Mouse (Mus musculus): ENCODE measurements around the gene Ncoa4.
"Not testable (repeated sequence)": the region's sequence is repeated elsewhere in the genome, so short reads cannot be mapped to it uniquely, and the experiment has no call there.

The Ncoa4 gene

DNA sequence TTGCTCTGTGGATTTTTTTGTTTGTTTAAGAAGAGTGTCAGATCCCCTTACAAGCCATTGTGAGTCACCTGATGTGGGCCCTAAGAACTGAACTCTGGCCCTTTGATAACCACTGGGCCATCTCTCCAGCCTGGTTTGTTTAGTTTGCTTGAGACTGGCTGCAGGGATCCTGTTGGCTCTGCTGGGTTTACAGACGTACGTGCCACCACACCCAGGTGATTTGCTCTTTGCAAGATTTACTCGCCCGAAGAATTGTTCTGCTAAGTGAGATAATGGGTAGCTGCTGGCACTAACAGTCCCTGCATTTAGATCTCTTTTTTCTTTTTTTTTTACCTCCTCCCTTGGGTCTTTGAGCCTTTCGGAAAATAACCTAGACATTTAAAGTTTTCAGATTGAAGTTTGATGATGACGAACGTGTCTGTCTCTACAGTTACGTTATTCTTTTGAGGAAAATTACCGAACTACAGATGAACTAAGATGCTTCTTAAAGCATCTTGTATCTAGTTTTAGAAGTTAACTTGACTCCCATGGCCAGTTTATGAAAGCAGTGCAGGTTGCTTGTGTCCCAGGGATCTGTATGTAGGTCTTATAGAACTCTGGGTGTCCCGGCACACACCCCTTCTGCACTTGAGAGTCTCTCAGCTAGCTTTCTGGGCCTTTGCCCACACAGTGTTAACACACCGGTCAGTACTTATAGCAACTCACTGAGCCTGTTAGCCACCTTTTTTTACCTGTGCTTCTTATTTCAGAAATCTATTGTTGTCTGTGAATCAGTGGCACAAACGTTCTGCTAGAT, 1.6 kb downstream of the Ncoa4 start:
- peak; percentile 83 for DNase-seq (ENCODE audit: low spot score)

DNA sequence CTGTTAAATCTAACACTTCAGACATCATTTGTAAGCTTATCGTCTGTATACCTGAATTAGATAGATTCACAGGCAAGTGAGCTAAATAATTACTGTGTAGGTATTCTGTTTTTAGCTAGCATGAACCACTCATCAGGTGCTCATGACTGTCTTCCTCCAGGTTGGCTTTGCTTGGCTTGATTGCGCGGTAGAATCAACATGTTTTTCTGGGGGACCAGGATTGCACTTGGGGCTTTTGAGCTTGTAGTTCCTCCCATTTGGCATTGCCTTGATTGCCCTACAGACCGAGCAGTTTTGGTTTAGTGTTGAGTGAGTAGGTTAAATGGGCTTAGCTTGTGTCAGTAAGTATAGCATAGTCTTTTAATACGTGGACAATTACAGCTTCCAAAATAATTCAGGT, 2.6 kb downstream of the Ncoa4 start:
- no peak for DNase-seq (ENCODE audit: low spot score)

DNA sequence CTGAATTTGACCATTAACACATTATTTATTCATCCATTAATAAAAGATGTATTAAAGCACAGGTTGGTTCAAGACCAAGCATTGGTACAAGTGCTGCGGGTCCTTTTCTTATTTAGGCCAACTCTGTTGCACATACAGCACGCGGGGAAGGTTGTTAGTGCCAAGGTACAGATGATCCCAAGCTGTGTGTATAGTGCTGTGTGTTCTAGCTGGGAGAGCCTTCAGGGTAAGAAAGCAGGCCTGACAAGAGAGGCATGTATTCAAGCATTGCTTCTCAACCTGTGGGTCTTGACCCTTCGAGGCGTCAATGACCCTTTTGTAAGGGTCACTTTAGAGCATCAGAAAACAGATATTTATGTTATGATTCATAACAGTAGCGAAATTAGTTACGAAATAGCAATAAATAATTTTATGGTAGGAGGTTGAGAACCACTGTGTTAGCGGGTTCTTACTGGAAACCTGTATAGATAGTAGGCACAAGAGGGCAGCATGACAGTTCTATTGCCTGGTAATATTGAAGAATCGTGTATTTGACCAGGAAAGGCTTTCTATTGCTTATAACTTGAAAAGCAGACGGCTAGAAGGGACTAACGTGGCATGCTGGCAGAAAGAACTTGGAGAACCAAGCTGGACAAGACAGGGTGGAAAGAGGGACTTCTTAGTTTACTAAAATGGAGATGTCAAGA, 3.7 kb downstream of the Ncoa4 start:
- DNase-seq (ENCODE audit: low spot score): no peak

DNA sequence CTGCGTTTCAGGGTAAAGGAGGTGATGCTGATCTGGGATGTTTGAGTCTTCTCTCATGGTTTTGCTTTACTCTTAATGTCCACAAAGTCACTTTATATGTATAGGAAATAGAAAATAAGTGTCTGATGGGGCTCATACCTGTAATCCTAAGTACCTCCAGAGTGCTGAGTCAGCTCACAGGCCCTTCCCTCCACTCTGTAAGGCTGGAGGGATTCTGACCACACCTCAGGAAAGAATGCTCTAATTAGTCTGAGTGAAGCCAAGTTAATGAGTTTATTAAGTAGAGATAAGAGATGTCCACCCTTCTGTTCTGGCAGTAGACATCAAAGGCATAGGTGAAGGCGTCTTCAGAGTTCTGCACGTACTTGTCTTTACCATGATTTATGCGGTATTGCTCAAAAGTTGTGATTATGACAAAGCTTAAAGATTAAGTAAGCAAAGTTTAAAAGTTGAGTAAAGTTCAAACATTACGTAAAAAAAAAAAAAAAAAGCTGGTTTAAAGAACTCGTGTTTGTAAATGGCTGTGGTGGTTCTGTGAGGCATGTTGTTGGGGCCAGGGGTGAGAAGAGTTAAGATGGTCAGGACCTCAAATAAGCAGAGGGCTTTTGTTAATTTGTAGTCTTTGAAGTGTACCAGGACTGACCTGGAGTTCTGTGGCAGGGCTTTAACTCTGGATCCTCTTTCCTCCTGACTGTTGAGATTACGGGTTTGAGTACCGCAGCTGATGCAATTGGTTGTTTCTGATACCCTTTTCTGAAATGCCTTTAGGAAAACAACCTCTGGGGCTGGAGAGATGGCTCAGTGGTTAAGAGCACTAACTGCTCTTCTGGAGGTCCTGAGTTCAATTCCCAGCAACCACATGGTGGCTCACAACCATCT, 4.7 kb downstream of the Ncoa4 start:
- DNase-seq (ENCODE audit: low spot score): no peak

DNA sequence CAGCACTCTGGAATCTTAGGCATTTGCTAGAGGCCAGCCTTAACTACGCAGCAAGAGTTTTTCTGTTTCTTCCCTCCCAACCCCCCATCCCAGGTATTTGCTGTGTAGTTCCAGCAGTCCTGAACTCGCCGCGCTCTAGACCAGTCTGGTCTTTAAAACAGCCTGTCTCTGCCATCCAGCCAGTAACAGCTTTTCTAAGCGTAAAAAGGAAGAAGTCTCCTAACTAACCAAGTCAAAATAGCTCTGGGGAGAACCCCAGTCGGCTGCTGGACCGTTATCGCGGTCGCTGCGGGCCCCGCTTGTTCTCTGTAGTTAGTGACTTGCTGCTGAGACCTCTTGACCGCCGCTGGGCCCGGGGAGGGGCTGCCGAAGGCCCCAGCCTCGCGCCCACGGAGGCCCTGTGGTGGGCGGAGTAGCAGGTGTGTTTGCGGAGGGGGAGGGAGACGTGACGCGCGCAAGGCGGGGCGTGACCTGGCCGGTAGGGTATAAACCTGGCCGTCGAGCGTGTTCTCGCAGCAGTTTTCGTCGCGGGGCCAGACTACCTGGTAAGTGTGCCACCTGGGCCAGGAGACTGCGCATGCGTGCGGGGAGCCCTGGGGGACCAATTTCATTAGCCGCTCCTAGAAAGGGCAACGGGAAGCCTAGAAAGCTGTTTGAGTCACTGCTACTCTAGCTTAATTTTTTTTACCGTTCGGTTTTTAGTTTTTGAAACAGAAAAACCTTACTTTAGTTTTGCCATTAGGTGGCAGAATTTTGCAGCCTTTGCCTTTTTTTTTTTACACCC, 5.8 kb downstream of the Ncoa4 start:
- DNase-seq (ENCODE audit: low spot score): peak; percentile 94

DNA sequence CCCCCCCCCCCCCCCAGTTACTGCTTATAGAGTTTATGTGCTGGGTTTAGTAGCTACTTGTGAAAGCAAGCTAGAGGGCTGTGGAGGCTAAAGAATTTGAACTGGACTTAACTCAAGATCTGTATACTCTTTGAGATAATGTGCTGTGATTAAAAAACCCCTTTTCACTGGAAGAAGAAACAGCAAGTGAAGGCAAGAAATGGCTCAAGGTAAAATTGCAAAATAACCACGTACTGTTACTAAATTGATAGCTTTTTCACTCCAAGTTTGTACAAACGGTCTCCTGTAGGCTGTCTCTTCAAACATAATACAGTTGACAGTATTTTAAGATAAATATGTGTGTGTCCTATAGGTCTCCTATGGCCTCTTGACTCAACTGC, 6.4 kb downstream of the Ncoa4 start:
- DNase-seq (ENCODE audit: low spot score): no peak

DNA sequence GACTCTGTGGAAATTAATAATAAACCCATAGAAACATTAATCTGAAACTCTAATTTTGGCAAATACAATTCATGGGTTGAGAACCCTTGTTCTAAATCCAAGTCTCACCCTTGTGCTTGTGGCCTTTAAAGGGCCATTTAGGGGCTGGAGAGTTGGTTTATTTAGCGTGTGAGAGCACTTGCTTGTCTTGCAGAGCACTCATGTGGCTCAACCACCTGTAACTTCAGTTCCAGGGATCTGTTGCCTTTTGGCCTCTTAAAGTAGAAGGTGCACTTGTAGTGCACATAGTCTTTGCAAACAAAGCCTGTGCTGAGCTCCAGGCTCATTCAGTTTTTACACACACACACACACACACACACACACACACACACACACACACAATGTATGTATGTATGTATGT, 7.2 kb downstream of the Ncoa4 start:
- DNase-seq (ENCODE audit: low spot score): no peak

DNA sequence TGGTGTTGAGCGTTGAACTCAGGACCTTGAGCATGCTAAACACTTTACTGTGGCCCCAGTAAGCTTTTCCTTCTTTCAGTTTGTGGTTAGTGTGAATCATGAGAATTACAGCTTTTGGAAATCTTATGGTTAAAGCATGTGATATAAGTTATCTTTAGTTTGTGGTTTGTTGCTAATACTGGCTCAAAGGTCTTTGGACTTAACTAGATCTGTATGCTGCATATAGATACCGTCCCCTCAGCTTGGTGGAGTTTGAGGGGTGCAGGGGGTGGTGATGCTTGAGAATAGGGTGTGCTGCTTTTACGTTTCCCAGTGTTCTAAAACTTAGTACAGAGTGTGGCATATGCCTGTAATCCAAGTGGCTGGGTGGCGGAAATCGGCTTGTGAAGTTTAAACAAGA, 7.7 kb downstream of the Ncoa4 start:
- no peak for DNase-seq (ENCODE audit: low spot score)

DNA sequence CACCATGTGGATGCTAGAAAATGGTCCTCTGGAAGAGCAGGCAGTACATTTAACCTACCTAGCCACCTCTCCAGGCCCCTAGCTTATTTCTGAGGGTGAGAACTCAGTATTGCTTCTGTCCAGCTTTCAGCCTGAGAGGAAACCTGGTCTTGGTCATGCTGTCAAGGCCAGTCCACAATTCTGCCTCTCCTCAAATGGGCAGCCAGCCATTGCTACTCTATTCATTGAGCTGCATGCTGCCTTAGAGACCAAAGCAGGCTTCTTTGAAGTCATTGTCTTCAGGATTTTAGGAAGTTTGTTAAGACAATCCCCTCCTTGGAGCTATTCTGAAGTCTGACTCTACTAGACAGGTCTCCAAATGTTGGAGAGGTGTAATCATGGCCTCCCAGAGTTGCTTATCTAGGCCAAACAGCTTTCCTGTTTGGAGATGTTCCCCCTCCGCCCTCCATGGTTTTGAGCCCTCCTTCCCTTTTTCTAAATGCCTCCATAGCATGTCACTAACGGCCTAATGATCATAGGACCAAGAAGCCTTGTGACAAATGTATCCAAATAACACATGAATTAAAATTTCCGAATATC, 9.1 kb downstream of the Ncoa4 start:
- no peak for DNase-seq (ENCODE audit: low spot score)

DNA sequence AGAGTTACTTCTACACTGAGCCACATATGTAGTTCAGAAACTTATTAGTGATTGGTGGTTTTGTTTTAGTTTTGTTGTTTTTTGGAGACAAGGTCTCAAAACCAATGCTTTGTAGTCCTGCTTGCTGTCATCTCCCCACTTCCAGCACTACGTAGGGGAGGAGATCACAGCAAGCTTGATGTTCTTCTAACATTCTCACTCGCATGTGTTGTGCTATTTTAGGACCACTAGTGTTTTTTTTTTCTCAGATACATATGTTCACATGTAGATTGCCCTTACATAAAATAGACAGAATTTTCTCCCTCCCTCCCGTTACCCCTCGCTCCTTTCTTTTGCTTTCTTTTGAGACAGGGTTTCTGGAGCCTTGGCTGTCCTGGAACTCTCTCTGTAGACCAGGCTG, 10.5 kb downstream of the Ncoa4 start:
- no peak for DNase-seq (ENCODE audit: low spot score)

DNA sequence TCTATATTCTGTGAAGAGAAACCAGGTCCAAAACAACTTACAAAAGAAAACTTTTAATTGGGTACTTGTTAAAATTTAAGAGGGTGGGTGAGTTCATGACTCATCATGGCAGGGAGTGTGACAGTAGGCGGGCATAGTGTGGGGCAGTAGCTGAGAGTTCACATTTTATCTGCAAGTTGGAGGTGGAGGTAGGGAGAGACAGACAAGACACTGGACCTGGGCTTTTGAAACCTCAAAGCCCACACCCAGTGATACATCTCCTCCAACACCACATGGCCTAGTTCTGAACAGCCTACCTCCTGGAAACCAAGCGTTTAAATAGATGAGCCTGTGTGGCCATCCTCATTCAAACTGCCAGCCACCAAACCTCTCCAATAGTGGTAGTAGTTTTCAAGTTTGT, 15.6 kb downstream of the Ncoa4 start:
- no peak for DNase-seq (ENCODE audit: low spot score)

DNA sequence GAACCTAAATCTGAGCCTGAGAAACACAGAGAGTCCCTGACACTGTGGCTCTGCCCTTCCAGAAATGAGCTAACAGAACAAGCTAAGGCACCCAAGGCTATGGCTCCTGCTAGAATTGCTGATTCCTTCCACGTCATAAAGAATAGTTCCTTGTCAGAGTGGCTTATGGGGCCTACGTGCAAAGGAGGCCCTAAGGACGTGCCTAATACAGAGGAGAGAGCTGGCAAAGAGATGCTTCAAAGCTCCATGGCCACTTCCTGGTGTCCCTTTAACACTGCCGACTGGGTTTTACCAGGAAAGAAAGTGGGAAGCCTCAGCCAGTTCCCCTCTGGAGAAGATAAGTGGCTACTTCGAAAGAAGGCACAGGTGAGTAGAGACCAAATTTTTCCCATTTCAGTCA, 16.9 kb downstream of the Ncoa4 start:
- not testable (repeated sequence) for DNase-seq (ENCODE audit: low spot score)

DNA sequence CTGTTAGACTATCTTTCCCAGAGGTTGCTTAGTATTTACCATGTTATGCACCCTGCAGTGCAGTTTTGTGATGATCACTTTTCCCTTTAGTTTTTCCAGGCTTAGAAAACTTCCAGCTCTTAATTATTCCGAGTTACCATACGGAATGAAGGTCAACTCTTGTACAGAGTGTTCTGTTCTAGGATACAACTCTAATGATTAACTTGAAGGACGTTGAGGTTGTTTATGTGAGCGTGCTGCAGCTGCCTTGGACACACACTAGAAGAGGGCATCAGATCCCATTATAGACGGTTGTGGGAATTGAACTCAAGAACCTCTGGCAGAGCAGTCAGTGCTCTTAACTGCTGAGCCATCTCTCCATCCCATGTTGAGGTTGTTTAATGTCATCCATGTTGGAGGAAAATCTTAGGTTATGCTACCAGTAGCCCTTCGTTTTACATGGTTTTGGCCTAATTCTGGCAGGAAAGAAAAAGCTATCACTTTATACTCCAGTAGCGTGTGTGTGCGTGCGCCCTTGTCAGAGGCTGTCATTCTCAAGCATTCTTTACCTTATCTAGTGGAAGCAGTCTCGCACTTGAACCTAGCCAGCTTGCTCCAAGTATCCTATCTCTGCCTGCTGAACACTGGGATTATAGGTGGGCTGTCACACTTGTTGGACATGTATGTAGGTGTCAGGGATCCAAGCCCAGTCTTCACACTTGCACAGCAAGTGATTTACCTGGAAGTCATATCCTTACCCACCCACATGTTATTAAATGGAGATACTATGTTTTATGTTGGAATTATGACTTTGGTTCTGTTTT, 19.9 kb downstream of the Ncoa4 start:
- no peak for DNase-seq (ENCODE audit: low spot score)

DNA sequence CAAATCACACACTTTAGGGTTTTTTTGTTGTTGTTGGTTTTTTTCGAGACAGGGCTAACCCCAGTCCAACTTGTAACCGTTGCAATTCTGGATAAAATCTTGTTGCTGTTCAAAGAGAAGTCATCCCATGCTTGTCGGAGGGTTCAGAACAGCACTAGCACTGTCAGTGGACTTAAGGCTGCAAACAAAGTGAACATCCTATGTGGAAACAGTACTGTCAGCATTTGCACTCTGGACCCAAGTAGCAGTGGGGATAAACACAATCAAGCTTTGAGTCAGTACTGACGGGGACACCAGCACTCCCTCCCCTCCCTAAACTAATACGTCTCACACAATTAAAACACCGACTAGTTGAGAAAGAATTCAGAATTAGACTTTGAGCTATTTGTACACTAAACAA, 21.2 kb downstream of the Ncoa4 start:
- no peak for DNase-seq (ENCODE audit: low spot score)

DNA sequence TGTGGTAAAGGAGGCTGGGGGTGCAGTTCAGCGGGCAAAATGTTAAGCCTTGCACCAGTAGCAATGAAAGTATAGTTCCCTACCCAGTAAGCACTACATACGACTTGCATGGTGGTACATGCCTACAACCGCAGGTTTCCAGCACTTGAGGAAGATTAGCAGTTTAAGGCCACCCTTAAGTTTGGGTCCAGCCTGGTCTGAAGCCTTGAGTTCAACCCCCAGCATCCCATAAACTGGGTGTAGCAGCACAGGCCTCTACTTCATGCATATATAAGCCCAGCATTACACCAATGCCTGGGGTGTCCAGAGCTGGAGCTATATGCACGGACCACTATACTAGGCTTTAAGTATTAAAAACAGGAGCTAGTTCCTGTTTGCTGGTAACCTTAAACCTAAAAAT, 24.2 kb downstream of the Ncoa4 start:
- no peak for DNase-seq (ENCODE audit: low spot score)

DNA sequence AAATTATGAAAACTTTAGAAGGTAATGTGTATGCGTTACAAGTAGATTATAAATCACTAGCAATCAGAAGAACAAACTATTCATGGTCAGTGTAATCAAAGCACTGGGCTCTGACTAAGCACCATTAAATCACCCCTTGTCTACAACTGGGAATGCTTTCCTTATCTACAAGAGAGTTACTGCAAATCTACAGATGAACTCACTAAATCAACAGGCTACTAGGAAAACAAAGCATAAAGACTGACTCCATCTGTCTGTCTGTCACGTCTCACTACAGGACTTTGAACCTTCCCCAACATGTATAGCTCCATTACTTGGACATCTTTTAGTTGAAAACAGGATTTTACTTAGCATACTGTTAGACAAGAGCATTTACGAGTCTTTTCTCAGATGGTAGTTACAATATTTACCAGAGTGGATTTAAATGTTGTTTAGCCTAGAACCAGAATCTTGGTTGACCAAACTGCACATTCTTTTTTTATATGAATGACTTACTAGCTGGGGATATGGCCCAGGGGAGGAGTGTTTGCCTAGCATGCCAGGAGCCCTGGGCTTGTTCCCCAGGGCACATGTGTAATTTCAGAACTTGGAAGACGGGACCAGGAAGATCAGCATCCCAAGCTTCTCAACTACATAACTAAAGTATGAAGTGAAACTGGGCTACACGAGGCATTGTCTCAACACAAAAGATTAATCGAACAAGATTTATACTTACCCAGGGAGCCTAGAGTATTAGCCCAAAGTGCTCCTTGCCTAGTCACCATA, 31.1 kb downstream of the Ncoa4 start:
- DNase-seq (ENCODE audit: low spot score): no peak

DNA sequence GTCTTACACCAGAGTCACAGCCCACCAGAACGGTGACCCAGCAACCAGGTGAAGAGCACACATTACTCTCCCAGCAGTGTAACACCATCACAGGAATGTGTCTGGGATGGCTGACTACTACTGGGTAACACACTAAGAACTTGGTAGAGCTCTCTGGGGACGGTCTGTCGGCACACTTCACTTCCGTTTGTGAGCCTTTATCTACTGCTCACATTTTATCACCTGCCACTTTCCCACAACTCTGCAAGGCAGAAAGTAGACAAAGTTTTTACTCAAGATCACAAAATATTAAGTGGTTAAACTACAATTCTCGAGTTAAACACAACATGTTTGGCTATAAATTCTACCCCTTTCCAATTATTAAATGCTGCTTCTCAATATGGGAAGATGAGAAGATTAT, 32.3 kb downstream of the Ncoa4 start:
- no peak for DNase-seq (ENCODE audit: low spot score)

DNA sequence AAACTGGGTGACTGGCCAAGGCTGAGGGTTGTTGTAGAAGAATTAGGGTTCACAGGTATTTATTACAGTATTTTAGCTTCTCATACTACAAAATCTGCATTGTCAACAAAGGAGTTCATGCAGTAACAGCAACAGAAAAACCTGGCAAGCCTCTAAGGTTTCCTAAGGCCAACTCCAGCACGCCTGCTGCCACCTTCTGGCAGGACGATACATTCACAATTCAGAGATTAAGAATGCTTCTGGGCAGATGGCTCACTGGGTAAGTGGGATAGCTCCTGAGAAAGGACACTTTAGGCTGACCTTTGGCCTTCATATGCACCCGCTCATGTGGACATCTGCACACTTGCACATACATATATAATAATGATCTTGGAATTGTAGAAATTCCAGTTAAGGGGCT, 32.8 kb downstream of the Ncoa4 start:
- DNase-seq (ENCODE audit: low spot score): peak; percentile 32

DNA sequence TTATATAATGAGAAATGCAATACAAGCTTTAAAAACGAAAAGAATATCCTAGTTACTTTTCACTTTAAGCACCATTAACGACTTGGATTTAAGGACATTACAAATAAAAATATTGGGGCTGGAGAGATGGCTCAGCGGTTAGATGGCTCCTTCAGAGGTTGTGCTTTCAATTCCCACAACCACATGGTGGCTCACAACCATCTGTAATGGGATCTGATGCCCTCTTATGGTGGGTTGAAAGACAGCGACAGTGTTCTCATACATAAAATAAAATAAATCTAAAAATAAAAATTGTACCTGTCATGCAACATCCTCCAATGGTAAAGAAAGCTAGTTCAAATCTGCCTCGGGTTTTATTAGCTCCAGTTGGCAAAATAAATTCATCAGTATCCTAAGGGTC, 33.9 kb downstream of the Ncoa4 start:
- not testable (repeated sequence) for DNase-seq (ENCODE audit: low spot score)

DNA sequence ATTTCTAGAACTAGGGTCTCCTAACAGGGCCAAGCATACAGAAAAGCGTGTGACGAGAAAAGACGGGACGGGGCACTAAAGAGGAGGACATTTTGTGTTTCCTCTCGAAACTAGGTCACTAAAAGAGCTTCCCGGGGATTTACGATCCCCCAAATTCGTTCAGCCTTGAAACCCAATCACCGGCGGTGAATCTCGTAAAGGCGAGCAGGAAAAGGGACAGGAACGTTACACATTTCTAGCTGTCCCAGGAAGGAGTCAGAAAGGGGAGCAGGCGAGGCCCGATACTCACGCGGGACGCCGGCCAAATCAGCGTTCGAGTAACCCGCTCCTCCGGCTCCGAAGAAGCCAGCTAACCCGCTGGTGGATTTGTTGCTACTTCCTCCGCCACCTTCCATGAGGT, 41.7 kb downstream of the Ncoa4 start:
- DNase-seq (ENCODE audit: low spot score): peak; percentile 46

Data from yolk sac, embryonic 10.5 days (tissue).